Mouse (Mus musculus) ES-Bruce4 (cell line): ENCODE measurements around the gene Urad. TPM values are rescaled to one million over a fixed set of nuclear protein-coding genes. Genes with fewer than 3 reads are reported as not detected.
A peak's percentile ranks its signal among the peaks of the same experiment; 100 is the strongest.

Experiments used
- H3K27ac ChIP-seq: 2 replicates; pipeline ENCODE4 v1.5.1; 2012; ENCODE audit warnings: low read length, inconsistent platforms; ENCODE audit not compliant: insufficient read depth
- H3K27me3 ChIP-seq: 2 replicates; pipeline ENCODE4 v1.6.1; 2012; ENCODE audit warnings: mild to moderate bottlenecking, low read length, inconsistent platforms; ENCODE audit not compliant: control insufficient read depth, poor library complexity, insufficient read depth, severe bottlenecking
- H3K36me3 ChIP-seq: 2 replicates; pipeline ENCODE4 v1.6.1; 2012; ENCODE audit warnings: inconsistent platforms, mild to moderate bottlenecking, low read length, moderate library complexity; ENCODE audit not compliant: control insufficient read depth, poor library complexity, insufficient read depth, severe bottlenecking
- H3K4me1 ChIP-seq: one replicate; pipeline ENCODE4 v1.8.1; 2011; ENCODE audit warnings: low read length; ENCODE audit not compliant: control insufficient read depth, insufficient read depth
- H3K4me3 ChIP-seq: 2 replicates; pipeline ENCODE4 v1.5.1; 2011; ENCODE audit warnings: low read depth, mild to moderate bottlenecking, low read length
- H3K9ac ChIP-seq: 2 replicates; pipeline ENCODE4 v1.6.1; 2012; ENCODE audit warnings: low read depth, mild to moderate bottlenecking, inconsistent platforms; ENCODE audit not compliant: poor library complexity, severe bottlenecking
- H3K9me3 ChIP-seq: replicated peaks from 2 replicates; pipeline ENCODE4 v1.6.1; 2012; ENCODE audit warnings: mild to moderate bottlenecking, low read length, inconsistent platforms; ENCODE audit not compliant: control insufficient read depth, poor library complexity, insufficient read depth, severe bottlenecking
- CTCF ChIP-seq: IDR thresholded peaks from one replicate; pipeline ENCODE4 v1.8.1; 2011; ENCODE audit warnings: low read depth, low read length
- EP300 ChIP-seq: IDR thresholded peaks from 2 replicates; pipeline ENCODE4 v1.6.1; 2011; ENCODE audit warnings: low read depth, low read length; ENCODE audit not compliant: insufficient read depth
- POLR2A ChIP-seq: IDR thresholded peaks from one replicate; pipeline ENCODE4 v1.8.1; 2011; ENCODE audit warnings: low read length; ENCODE audit not compliant: insufficient read depth
- polyA plus RNA-seq: library from polyadenylated mRNA; stranded (reverse); fragments of >200 nt; gene quantifications from 2 replicates; pipeline ENCODE4 v1.2.4, GENCODE M21; 2011; ENCODE audit warnings: low read depth; ENCODE audit not compliant: missing spikeins, insufficient read depth, insufficient read length

The Urad gene
- polyA plus RNA-seq, 1 experiment, result not detected

GRCm38 (mm10) chr5:147345981-147346380 is 23.7 kb upstream of the Urad start:
- Histone ChIP-seq H3K9ac (no peak overlapping the region), H3K4me3 (no peak overlapping the region), H3K36me3 (no peaks in the 10 kb centered on the region), H3K9me3 (no peaks in the 10 kb centered on the region), H3K4me1 (no peaks in the 10 kb centered on the region), H3K27ac (no peak overlapping the region), H3K27me3 (no peaks in the 10 kb centered on the region)
- TF ChIP-seq POLR2A (no peak), CTCF (peak; percentile 55)

GRCm38 (mm10) chr5:147343904-147344303 is 21.7 kb upstream of the Urad start:
- no peak for TF ChIP-seq CTCF
- no peak for TF ChIP-seq POLR2A
- TF ChIP-seq EP300, result no peak

GRCm38 (mm10) chr5:147342901-147343300 is 20.7 kb upstream of the Urad start:
- Histone ChIP-seq H3K27me3 (no peaks in the 10 kb centered on the region), H3K9ac (no peak overlapping the region), H3K4me1 (peaks cover 4% of the 10 kb centered on the region), H3K9me3 (no peaks in the 10 kb centered on the region), H3K36me3 (no peaks in the 10 kb centered on the region), H3K27ac (no peak overlapping the region), H3K4me3 (no peak overlapping the region)
- TF ChIP-seq POLR2A (no peak), CTCF (no peak), EP300 (no peak)

More at GRCm38 (mm10) chr5:147343904-147344303, 21.7 kb upstream of the Urad start:
- Histone ChIP-seq H3K4me3 (no peak overlapping the region), H3K27ac (no peak overlapping the region), H3K27me3 (no peaks in the 10 kb centered on the region), H3K4me1 (no peaks in the 10 kb centered on the region), H3K36me3 (no peaks in the 10 kb centered on the region), H3K9me3 (no peaks in the 10 kb centered on the region), H3K9ac (no peak overlapping the region)

GRCm38 (mm10) chr5:147340741-147341414 is 18.6 kb upstream of the Urad start:
- peaks cover 4% of the 10 kb centered on the region for H3K4me1 ChIP-seq
- H3K27ac ChIP-seq, result no peak overlapping the region
- H3K9ac ChIP-seq, result no peak overlapping the region
- no peaks in the 10 kb centered on the region for H3K27me3 ChIP-seq
- no peaks in the 10 kb centered on the region for H3K9me3 ChIP-seq
- no peaks in the 10 kb centered on the region for H3K36me3 ChIP-seq
- no peak for TF ChIP-seq POLR2A
- TF ChIP-seq CTCF, result no peak
- no peak for TF ChIP-seq EP300
- no peak overlapping the region for H3K4me3 ChIP-seq

- TF ChIP-seq EP300 (no peak), CTCF (no peak), POLR2A (no peak)
- Histone ChIP-seq H3K27ac (no peak overlapping the region), H3K4me3 (no peak overlapping the region), H3K36me3 (no peaks in the 10 kb centered on the region), H3K4me1 (peaks cover 4% of the 10 kb centered on the region), H3K9ac (no peak overlapping the region), H3K9me3 (no peaks in the 10 kb centered on the region), H3K27me3 (no peaks in the 10 kb centered on the region)
These were observed 17.3 kb upstream of the Urad start for GRCm38 (mm10) chr5:147339560-147339959.

GRCm38 (mm10) chr5:147338967-147339366 is 16.7 kb upstream of the Urad start:
- Histone ChIP-seq H3K27me3 (no peaks in the 10 kb centered on the region), H3K4me1 (peaks cover 4% of the 10 kb centered on the region), H3K36me3 (no peaks in the 10 kb centered on the region), H3K27ac (no peak overlapping the region), H3K9ac (no peak overlapping the region), H3K4me3 (no peak overlapping the region), H3K9me3 (no peaks in the 10 kb centered on the region)
- TF ChIP-seq POLR2A, result no peak
- no peak for TF ChIP-seq CTCF
- TF ChIP-seq EP300, result no peak
